Mouse (Mus musculus): ENCODE results near the gene Scrn2.
A peak's percentile ranks its signal among the peaks of the same experiment; 100 is the strongest.

DNA sequence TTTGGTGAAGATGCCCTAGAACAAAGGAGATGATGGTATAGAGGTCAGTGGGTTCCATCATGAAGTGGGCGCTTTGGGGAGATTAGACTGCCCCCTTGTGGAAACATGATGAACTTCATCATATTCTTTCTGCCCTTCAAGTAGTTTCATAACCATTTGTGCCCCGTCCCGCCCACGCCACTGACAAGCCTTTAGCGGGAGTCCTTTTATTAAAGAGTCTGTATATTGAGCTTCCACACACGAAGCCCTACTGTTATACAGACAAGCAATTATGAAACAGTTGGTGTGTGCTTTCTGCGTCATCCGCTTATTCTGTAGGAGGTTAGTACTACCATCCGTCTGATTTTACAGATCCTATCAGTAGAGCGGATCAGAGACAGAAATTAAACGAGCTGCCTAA lies 53.2 kb downstream of the Scrn2 start:
- TF ChIP-seq CTCF (IDR thresholded peaks at IDR 0.05; ENCODE audit: borderline replicate concordance, extremely low read depth, insufficient read depth, insufficient read length) (peak; percentile 58; the same call in 1 of the 2 replicates), POLR2A (IDR thresholded peaks at IDR 0.05; ENCODE audit: borderline replicate concordance, extremely low read depth, insufficient read depth, insufficient read length, poor library complexity, severe bottlenecking) (no peak)

Data from brain, embryonic 14.5 days (tissue).